Mouse (Mus musculus): ENCODE measurements around the gene Gm4303. TPM values are rescaled to one million over a fixed set of nuclear protein-coding genes. Genes with fewer than 3 reads are reported as not detected.
"Not testable (repeated sequence)": the region's sequence is repeated elsewhere in the genome, so short reads cannot be mapped to it uniquely, and the experiment has no call there.

The Gm4303 gene
- not detected in 2 replicates for total RNA-seq (2014; fragmentation: Nextera tagmentation)
- total RNA-seq (2017): not detected in 2 replicates
- not detected in 2 replicates for polyA plus RNA-seq (2012)

GRCm38 (mm10) chr10:100345672-100346071 is at the start of gene Gm4303:
Gene Gm4303 (plus strand): TSS chr10:100345972.
- not testable (repeated sequence) for H3K36me3 ChIP-seq (replicated peaks); H3K9me3 ChIP-seq (replicated peaks); DNase-seq (ENCODE audit: low spot score); H3K4me3 ChIP-seq (ENCODE audit: low read depth, low read length); ATAC-seq (ENCODE audit: extremely low read depth, insufficient number of reproducible peaks, low FRiP score, poor library complexity, severe bottlenecking); H3K4me1 ChIP-seq (ENCODE audit: insufficient read depth, low read depth, low read length); H3K27me3 ChIP-seq (ENCODE audit: insufficient read depth, low read length)

DNA sequence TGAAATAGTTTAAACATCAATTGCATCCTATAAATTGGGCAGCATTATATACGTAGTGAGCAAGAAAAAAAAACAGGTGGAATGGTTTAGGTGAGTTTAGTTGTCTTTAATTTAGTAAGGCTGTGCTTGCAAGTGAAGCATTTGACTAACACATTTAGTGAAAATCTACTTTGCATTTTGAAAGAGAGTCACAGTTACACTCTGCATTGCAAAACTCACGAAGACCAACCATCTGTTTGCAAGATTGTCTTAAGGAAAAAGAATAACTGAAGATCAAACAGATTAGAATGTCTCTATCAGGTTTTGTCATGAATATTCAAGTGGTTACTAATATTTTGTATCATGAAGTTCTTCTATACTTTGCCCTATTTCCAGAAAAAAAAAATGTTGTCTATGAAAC is 49.7 kb upstream of the Gm4303 start:
- DNase-seq (ENCODE audit: low spot score) (no peak), ATAC-seq (ENCODE audit: extremely low read depth, insufficient number of reproducible peaks, low FRiP score, poor library complexity, severe bottlenecking) (no peak)
- Histone ChIP-seq H3K27me3 (ENCODE audit: insufficient read depth, low read length) (no peaks in the 10 kb centered on the region), H3K9me3 (replicated peaks) (no peaks in the 10 kb centered on the region), H3K36me3 (replicated peaks) (no peaks in the 10 kb centered on the region), H3K4me1 (ENCODE audit: insufficient read depth, low read depth, low read length) (no peaks in the 10 kb centered on the region), H3K4me3 (ENCODE audit: low read depth, low read length) (no peak overlapping the region)
- TF ChIP-seq POLR2AphosphoS5 (IDR thresholded peaks at IDR 0.05; ENCODE audit: insufficient replicate concordance, low read depth, low read length) (no peak), GATA1 (IDR thresholded peaks at IDR 0.05; ENCODE audit: borderline replicate concordance, low read length) (no peak), CTCF (IDR thresholded peaks at IDR 0.05; ENCODE audit: low read depth, low read length) (no peak)

- H3K9me3 ChIP-seq (replicated peaks); ATAC-seq (ENCODE audit: extremely low read depth, insufficient number of reproducible peaks, low FRiP score, poor library complexity, severe bottlenecking); DNase-seq (ENCODE audit: low spot score); H3K4me3 ChIP-seq (ENCODE audit: low read depth, low read length); H3K27me3 ChIP-seq (ENCODE audit: insufficient read depth, low read length); H3K36me3 ChIP-seq (replicated peaks); H3K4me1 ChIP-seq (ENCODE audit: insufficient read depth, low read depth, low read length): not testable (repeated sequence)
These were observed 45.7 kb upstream of the Gm4303 start for GRCm38 (mm10) chr10:100300106-100300505.

- not testable (repeated sequence) for H3K4me1 ChIP-seq (ENCODE audit: insufficient read depth, low read depth, low read length); H3K9me3 ChIP-seq (replicated peaks); H3K27me3 ChIP-seq (ENCODE audit: insufficient read depth, low read length); H3K36me3 ChIP-seq (replicated peaks); ATAC-seq (ENCODE audit: extremely low read depth, insufficient number of reproducible peaks, low FRiP score, poor library complexity, severe bottlenecking); DNase-seq (ENCODE audit: low spot score); H3K4me3 ChIP-seq (ENCODE audit: low read depth, low read length)
These were observed 10.4 kb upstream of the Gm4303 start, which contains the start of gene Gm4301 for GRCm38 (mm10) chr10:100335376-100335775. Gene Gm4301 (plus strand): TSS chr10:100335676.

GRCm38 (mm10) chr10:100340536-100340935 is 5.2 kb upstream of the Gm4303 start, which contains the start of gene Gm4302:
Gene Gm4302 (plus strand): TSS chr10:100340836.
- DNase-seq (ENCODE audit: low spot score); H3K36me3 ChIP-seq (replicated peaks); H3K4me1 ChIP-seq (ENCODE audit: insufficient read depth, low read depth, low read length); H3K4me3 ChIP-seq (ENCODE audit: low read depth, low read length); H3K27me3 ChIP-seq (ENCODE audit: insufficient read depth, low read length); H3K9me3 ChIP-seq (replicated peaks); ATAC-seq (ENCODE audit: extremely low read depth, insufficient number of reproducible peaks, low FRiP score, poor library complexity, severe bottlenecking): not testable (repeated sequence)

- H3K4me3 ChIP-seq (ENCODE audit: low read depth, low read length); H3K27me3 ChIP-seq (ENCODE audit: insufficient read depth, low read length); DNase-seq (ENCODE audit: low spot score); ATAC-seq (ENCODE audit: extremely low read depth, insufficient number of reproducible peaks, low FRiP score, poor library complexity, severe bottlenecking); H3K4me1 ChIP-seq (ENCODE audit: insufficient read depth, low read depth, low read length); H3K9me3 ChIP-seq (replicated peaks); H3K36me3 ChIP-seq (replicated peaks): not testable (repeated sequence)
These were observed 5.0 kb downstream of the Gm4303 start, which contains the start of gene Gm4305 for GRCm38 (mm10) chr10:100350793-100351192. Gene Gm4305 (plus strand): TSS chr10:100351093.

GRCm38 (mm10) chr10:100356841-100357240 is 11.1 kb downstream of the Gm4303 start:
- DNase-seq (ENCODE audit: low spot score); H3K9me3 ChIP-seq (replicated peaks); H3K4me3 ChIP-seq (ENCODE audit: low read depth, low read length); ATAC-seq (ENCODE audit: extremely low read depth, insufficient number of reproducible peaks, low FRiP score, poor library complexity, severe bottlenecking); H3K4me1 ChIP-seq (ENCODE audit: insufficient read depth, low read depth, low read length); H3K36me3 ChIP-seq (replicated peaks); H3K27me3 ChIP-seq (ENCODE audit: insufficient read depth, low read length): not testable (repeated sequence)

GRCm38 (mm10) chr10:100361038-100361437 is 15.3 kb downstream of the Gm4303 start, which contains the start of gene Gm4307:
Gene Gm4307 (plus strand): TSS chr10:100361338.
- not testable (repeated sequence) for ATAC-seq (ENCODE audit: extremely low read depth, insufficient number of reproducible peaks, low FRiP score, poor library complexity, severe bottlenecking); H3K4me3 ChIP-seq (ENCODE audit: low read depth, low read length); DNase-seq (ENCODE audit: low spot score)

GRCm38 (mm10) chr10:100382460-100382859 is 36.7 kb downstream of the Gm4303 start, which contains the start of gene Gm4312:
Gene Gm4312 (minus strand): TSS chr10:100382560.
- H3K27me3 ChIP-seq (ENCODE audit: insufficient read depth, low read length); H3K36me3 ChIP-seq (replicated peaks); H3K9me3 ChIP-seq (replicated peaks); DNase-seq (ENCODE audit: low spot score); H3K4me1 ChIP-seq (ENCODE audit: insufficient read depth, low read depth, low read length); ATAC-seq (ENCODE audit: extremely low read depth, insufficient number of reproducible peaks, low FRiP score, poor library complexity, severe bottlenecking); H3K4me3 ChIP-seq (ENCODE audit: low read depth, low read length): not testable (repeated sequence)

More at GRCm38 (mm10) chr10:100361038-100361437, 15.3 kb downstream of the Gm4303 start, which contains the start of gene Gm4307:
- not testable (repeated sequence) for H3K27me3 ChIP-seq (ENCODE audit: insufficient read depth, low read length); H3K9me3 ChIP-seq (replicated peaks); H3K36me3 ChIP-seq (replicated peaks); H3K4me1 ChIP-seq (ENCODE audit: insufficient read depth, low read depth, low read length)

Other genes with a start within 250 kb of the Gm4303 start
- gene Gm4301, start 10.3 kb upstream of the Gm4303 start, total RNA-seq (2014; fragmentation: Nextera tagmentation): not detected in 2 replicates
- gene Gm4301, start 10.3 kb upstream of the Gm4303 start, total RNA-seq (2017): not detected in 2 replicates
- gene Gm4301, start 10.3 kb upstream of the Gm4303 start, polyA plus RNA-seq (2012): not detected in 2 replicates
- not detected in 2 replicates for gene Gm4302, start 5.1 kb upstream of the Gm4303 start, total RNA-seq (2014; fragmentation: Nextera tagmentation)
- not detected in 2 replicates for gene Gm4302, start 5.1 kb upstream of the Gm4303 start, total RNA-seq (2017)
- not detected in 2 replicates for gene Gm4302, start 5.1 kb upstream of the Gm4303 start, polyA plus RNA-seq (2012)
- gene Gm4305, start 5.1 kb downstream of the Gm4303 start, total RNA-seq (2014; fragmentation: Nextera tagmentation): not detected in 2 replicates
- gene Gm4305, start 5.1 kb downstream of the Gm4303 start, total RNA-seq (2017): not detected in 2 replicates
- not detected in 2 replicates for gene Gm4305, start 5.1 kb downstream of the Gm4303 start, polyA plus RNA-seq (2012)
- not detected in 2 replicates for gene Gm4307, start 15.4 kb downstream of the Gm4303 start, total RNA-seq (2014; fragmentation: Nextera tagmentation)
- gene Gm4307, start 15.4 kb downstream of the Gm4303 start, total RNA-seq (2017): not detected in 2 replicates
- gene Gm4307, start 15.4 kb downstream of the Gm4303 start, polyA plus RNA-seq (2012): not detected in 2 replicates
- not detected in 2 replicates for gene Gm4312, start 36.6 kb downstream of the Gm4303 start, total RNA-seq (2014; fragmentation: Nextera tagmentation)
- not detected in 2 replicates for gene Gm4312, start 36.6 kb downstream of the Gm4303 start, total RNA-seq (2017)
- gene Gm4312, start 36.6 kb downstream of the Gm4303 start, polyA plus RNA-seq (2012): not detected in 2 replicates
- 75.6 and 86.8 TPM in 2 replicates for gene Tmtc3, start 141.4 kb downstream of the Gm4303 start, total RNA-seq (2014; fragmentation: Nextera tagmentation)
- 9.8 and 12.3 TPM in 2 replicates for gene Tmtc3, start 141.4 kb downstream of the Gm4303 start, total RNA-seq (2017)
- gene Tmtc3, start 141.4 kb downstream of the Gm4303 start, polyA plus RNA-seq (2012): 4.7 and 8.5 TPM in 2 replicates
- 45.9 and 49.4 TPM in 2 replicates for gene Cep290, start 141.6 kb downstream of the Gm4303 start, total RNA-seq (2014; fragmentation: Nextera tagmentation)
- 23.3 and 28.6 TPM in 2 replicates for gene Cep290, start 141.6 kb downstream of the Gm4303 start, total RNA-seq (2017)
- 0.58 and 1.0 TPM in 2 replicates for gene Cep290, start 141.6 kb downstream of the Gm4303 start, polyA plus RNA-seq (2012)
- 31.5 and 45.5 TPM in 2 replicates for gene 4930430F08Rik, start 244.5 kb downstream of the Gm4303 start, total RNA-seq (2014; fragmentation: Nextera tagmentation)
- gene 4930430F08Rik, start 244.5 kb downstream of the Gm4303 start, total RNA-seq (2017): 21.0 and 23.3 TPM in 2 replicates
- 3.8 and 5.2 TPM in 2 replicates for gene 4930430F08Rik, start 244.5 kb downstream of the Gm4303 start, polyA plus RNA-seq (2012)
- gene 1700017N19Rik, start 244.5 kb downstream of the Gm4303 start, total RNA-seq (2014; fragmentation: Nextera tagmentation): not detected in 2 replicates
- gene 1700017N19Rik, start 244.5 kb downstream of the Gm4303 start, total RNA-seq (2017): 0.17 TPM in 1 of 2 replicates, not detected in the other
- gene 1700017N19Rik, start 244.5 kb downstream of the Gm4303 start, polyA plus RNA-seq (2012): not detected in 2 replicates

All from G1E (cell line).